Mouse (Mus musculus) neutrophil, adult 5-6 weeks (primary cell): ENCODE data around the gene Patl2. TPM values are rescaled to one million over a fixed set of nuclear protein-coding genes. Genes with fewer than 3 reads are reported as not detected.

Experiments
- ATAC-seq: fragments of 151-379, 151-347 bp; 2 replicates; pipeline ENCODE4 v1.8.0; 2017; ENCODE audit warnings: mild to moderate bottlenecking, moderate TSS enrichment; ENCODE audit not compliant: insufficient number of reproducible peaks, poor library complexity, low FRiP score, severe bottlenecking; ENCODE audit errors: extremely low read depth
- total RNA-seq: library from RNA; stranded (forward); fragments of 200-1000 nt; gene quantifications from 2 replicates; pipeline ENCODE4 v1.2.3, GENCODE M21; 2017

Patl2 gene
- total RNA-seq, 1 experiment from 2014 or later, result not detected

DNA sequence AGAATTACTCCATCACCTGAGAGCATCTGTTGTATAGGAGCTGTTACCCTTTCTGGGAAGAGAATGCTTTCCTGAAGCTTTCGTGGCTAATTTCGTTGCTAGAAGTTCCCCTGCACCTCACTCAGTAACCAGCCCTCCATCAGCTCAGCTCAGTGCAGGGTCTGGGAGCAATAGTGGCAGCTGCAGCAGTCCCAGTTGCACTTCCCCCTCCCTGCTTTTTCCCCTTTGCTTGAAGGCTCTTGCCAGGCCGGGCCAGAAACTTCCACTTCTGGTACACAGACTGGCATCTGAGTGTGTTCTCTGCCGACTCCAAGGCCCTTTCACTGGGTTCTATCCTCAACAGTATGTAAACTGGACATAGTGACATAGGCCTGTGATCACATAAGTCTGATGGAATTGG is 903 bp downstream of the Patl2 start:
- ATAC-seq, result no peak

DNA sequence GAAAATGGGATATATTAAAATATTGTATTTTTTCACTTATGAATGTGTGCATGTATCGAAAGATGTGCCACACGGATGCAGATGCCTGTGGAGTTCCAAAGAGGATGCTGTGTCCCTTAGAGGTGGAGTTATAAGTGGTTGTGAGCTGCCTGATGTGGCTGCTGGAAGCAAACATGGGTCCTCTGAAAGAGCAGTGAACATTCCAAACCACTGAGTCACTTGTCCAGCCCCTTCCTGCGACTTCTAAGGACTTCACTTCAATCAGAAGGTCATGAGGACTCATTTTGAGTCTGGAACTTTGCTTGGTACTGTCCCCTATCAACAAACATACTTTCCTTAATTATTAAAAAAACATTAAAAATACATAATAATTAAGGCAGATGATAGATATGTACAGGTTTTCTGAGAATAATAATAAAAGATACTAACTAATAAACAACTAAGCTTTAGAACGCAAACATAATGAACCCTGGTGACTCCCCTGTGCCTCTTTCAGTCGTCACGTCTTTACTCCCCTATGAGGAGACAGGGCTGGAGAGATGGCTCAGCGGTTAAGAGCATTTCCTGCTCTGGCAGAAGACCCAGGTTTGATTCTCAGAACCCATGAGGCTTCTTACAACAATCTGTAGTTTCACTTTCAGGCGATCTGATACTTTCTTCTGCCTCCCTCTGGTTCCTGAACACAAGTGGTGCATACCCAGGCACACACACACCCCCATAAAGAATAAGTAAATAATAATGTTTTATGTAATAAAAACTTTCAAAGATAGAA is 5.8 kb downstream of the Patl2 start:
- 0 out of 2 replicates have a peak, but pooled peaks have one; percentile 33 for ATAC-seq

DNA sequence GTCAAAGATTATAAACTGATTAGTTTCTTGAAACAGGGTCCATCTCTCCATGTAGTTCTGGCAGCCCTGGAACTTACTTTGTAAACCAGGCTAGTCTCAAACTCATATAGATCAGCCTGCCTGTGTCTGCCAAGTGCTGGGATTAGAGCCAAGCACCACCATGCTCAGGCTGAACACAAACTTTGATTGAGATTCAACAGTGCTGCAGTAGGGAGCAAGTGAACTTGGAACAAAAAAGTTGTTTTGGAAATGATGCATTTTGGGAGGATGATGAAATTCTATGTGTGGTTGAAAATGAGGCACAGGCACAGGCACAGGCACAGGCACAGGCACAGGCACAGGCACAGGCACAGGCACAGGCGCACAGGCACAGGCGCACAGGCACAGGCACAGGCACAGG is 13.8 kb downstream of the Patl2 start:
- no peak for ATAC-seq

DNA sequence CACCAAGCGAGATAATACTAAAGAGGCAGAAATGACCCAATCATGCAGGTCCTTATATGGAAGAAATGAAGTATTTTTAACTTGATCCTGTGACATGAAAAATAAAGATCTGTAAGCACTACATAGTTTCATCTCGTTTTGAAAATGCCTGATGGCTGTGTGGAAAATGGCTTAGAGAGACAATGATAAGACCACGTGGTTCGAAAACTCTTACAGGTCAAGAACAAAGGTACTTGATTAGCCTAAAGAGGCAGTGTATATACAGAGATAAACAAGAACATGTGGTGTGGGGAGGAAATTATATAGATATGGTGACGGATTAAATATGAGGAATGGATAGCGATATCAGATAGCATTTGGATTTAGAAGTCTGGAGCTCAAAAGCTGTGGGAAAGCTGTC is 14.7 kb downstream of the Patl2 start:
- no peak for ATAC-seq

DNA sequence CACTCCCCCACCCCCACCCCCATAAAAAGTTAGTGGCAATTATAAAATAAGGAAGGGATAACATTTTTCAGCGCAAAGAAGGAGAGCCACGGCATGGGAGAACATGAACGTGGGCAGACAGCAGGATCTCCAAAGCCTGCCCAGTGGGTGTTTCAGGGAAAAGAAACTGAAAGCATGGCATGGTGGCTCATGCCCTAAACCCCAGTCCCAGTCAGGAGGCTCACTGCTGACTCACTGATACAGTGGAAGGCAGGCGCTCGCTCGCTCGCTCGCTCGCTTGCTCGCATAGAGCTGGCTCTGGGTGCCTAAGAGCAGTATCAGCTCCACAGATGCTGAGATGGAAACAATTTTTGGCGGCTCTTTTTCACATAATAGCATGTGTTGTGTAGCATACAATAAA is 21.7 kb downstream of the Patl2 start:
- ATAC-seq, result peak; percentile 52

DNA sequence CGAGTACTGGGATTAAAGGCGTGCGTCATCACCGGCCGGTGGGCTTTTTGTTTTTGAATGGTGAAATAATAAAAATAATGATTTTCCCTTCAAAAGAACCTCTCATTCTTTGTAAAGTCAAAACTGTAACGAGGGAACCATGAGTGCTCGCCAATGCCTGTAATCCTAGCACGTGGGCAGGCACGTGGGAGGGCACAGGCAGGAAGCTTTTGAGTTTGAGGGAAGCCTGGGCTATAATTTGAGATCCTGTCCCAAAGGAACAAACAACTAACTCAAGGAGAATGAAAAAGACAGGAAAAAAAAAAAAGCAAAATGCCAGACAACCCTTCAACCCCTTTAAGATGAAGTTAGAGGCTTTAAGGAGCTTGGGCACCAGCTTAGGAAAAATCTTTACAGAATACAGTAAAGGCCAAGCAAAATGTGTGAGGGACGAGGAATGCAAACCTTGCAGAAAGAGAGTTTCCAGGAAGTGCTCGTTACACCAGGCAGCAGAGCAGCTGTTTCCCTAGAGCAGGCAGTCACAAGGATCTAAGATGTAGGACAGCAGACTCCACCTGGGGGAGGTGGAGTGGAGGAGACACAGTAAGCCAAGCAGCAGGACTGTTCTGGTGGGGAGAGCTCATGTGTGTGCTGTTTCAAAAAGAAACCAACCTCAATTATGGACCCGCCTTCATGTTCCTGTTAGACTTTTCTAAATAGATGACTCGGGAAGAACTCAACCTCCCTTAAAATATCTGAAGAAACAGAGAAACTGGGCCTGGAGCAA is 22.4 kb downstream of the Patl2 start:
- no peak for ATAC-seq

DNA sequence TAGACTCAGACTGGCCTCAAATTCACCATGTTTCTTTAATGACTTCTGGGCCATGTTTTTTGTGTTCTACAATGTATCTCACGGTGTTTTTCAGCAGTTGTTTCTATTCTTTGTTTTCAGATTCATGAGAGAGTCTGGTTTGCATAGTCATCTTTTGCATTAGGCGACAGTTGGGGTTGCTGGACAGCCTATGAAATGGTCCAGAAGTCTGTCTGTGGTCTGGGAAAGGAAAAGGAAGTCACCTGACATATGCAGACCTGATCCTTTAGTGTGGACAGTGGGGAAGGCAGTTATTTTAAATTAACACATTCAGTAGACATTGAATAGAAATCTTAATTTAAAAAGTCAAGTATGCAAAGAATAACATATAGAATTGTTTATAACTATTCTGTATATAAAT is 23.5 kb downstream of the Patl2 start:
- no peak for ATAC-seq

DNA sequence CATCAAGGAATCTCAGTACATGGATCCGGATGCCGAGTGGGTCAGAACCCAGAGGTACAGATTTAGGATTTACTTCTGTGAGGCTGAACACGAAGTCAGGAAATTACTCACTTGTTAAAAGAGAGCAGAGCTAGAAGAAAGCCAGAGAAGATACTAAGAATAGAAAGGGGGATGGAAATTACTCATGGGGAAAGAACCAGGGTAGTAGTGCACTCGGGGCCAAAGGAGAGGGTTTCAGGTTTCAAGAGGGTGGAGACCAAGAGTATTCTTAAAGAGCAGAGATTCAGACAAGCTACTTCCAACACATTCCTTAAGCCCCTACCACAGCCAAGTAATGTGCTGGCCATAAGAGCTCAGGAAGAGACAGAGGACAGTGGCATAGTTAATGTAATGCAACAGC is 24.4 kb downstream of the Patl2 start:
- ATAC-seq, result no peak

DNA sequence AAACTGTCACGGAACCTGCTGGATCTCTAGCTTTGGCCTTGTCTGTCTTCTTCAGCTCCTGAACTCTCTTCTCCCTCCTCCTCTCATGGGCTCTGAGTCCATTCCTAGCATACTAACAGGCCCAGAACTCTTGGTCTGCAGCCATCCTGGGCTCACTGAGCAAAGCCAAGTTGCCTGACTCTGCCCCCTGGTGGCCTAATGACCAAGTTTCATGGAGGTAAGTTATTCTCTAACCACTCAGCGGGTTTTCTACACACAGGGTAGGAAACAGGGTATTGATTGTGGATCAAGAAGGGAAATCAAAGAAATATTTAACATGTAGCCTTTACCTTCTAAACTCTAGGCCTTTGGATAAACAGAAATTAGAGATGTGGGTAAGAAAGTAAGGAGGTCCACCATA is 25.3 kb downstream of the Patl2 start, which contains the start of gene Trim69:
TSS of gene Trim69 (plus strand) at position 21 of the 400 bp plus-strand sequence.
- ATAC-seq, result peak; percentile 78

DNA sequence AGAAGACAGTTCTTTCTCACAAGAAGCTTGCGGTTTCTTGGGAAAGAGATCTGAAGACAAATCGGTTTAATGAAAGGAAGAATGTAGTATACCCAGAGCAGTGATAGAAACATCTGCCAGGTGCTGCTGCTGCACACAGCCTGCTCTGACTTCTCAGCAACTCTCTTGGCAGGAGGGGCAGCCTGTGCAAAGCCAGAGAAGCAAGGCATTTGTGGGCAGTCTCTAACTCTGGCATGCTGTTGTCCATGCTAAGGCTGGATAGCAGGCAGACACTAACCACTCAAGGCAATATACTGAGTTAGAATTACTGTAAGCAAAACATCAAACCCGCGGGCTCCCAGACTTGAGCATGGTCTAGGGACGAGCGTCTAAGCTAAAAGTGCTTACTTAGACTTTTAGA is 26.3 kb downstream of the Patl2 start:
- ATAC-seq, result no peak

DNA sequence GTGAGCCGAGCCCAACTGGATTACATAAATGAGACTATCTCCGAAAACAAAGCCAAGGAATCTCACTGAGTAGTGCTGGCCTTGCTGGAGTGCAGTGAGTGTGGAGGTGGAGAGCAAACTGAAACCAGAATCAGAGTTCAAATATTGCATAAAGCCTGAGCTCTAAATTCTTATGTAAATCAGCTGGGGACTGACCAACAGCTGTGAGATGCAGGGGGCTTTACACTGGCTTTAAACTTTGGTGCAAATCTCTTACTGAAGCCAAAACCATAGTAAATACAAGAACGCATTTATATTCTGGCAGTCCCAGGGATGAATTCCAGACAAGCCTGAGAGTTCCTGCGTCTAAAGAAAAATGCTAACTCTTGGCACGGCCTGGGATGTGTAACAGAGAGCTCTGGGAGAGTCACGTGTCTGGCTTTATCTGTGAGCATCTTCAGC is 27.6 kb downstream of the Patl2 start:
- ATAC-seq, result no peak

DNA sequence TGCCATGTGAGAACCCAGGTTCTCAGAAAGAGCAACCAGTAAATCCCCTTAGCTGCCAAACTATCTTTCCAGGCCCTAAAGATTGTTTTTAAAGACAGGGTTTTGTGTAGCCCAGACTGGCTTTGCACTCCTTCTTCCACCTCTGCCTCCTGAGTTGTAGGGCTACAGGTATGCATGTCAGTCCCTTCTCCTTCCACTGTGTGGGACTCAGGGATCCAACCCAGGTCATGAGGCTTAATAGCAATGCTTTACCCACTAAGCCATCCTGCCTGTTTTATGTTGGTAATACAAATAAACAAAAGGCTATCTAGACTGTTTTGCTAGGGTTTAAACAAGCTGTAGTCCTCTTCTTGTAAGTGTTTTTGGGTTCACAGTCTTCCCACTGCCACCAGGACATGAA is 28.4 kb downstream of the Patl2 start:
- ATAC-seq, result no peak

DNA sequence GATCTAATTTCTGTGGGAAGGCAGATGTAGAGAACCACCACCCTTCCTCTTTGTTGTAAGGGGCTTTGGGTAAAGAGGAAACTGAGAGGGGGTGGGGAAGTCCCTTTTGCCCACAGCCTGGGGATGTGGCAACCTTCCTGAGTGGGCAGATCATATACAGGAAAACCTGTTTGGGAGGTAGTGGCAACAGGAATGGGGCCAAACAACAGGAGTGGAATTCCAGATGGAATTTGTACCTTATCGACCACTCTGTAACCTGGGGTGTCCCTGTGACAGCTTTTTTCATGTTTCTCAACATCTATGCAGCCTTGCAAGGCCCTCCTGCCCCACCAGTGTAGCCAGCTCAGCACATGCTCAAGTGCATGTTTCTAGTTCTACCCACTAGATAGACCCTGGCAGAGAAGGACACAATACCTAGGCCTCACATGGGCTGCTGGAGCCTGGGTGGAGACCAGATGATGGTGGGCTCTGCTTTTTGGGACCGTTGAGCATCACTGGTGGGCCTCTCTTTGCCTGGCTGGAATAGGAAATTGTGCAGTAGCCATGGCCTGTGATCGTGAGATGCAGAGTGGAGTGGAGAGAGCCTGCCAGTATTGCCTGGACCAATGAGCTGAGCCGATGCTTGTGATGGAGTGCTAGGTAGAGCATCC is 29.8 kb downstream of the Patl2 start:
- peak; percentile 40 for ATAC-seq

DNA sequence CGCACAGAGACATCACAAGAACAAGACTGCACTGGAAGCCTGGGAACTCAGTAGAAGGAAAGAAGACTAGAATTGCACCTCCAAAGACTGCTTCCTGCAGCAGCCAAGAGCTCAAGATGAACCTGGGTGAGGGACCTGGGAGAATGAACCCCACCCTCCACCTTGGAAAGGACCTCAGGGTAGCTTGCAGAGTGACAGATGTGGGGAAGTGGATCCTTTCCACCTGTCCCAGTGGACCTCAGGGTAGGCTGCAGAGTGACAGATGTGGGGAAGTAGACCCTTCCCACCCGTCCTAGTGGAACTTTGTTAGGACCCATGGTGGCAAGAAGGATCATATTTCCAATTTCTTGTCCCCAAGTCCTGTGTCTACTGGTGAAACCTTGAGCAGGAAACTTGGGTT is 30.7 kb downstream of the Patl2 start:
- no peak for ATAC-seq

DNA sequence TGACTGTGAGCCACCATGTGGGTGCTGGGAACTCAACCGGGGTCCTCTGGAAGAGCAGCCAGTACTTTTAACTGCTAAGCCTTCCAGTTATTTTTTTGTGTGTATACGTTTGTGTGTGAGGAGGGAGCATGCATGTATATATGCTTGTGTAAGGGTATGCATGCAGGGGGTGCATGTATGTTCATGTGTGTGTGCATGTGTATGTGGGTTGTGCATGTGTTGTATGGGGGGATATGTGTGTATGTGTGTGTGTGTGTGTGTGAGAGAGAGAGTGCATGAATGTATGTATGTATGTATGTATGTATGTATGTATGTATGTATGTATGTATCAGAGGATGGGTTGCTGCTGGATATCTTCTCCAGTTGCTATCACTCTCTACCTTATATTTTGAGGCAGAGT is 31.5 kb downstream of the Patl2 start:
- no peak for ATAC-seq

DNA sequence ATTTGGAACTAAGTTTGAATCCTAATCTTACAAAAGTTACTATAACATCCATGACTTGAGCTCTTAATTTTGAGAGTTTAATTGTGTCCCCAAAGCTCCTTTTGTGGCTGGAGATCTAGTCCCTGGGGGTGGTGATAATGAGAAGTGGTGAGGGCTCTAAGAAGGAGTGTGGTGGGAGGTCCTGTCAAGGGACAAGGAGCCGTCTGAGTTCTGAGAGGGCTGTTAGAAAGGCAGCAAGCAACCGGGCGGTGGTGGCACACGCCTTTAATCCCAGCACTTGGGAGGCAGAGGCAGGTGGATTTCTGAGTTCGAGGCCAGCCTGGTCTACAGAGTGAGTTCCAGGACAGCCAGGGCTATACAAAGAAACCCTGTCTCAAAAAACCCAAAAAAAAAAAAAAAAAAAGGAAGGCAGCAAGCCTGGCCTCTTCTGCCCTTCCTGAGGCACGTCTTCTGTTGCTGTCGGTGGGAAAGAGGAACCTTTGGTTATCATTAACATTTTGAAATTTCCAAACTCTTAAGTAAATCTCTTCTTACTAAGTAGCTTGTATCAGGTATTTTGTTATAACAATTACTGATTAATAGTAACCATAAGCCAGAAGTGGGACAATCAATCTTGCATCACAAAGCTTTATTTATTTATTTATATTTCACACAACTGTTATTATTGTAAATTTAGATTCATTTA is 32.2 kb downstream of the Patl2 start:
- ATAC-seq, result no peak

DNA sequence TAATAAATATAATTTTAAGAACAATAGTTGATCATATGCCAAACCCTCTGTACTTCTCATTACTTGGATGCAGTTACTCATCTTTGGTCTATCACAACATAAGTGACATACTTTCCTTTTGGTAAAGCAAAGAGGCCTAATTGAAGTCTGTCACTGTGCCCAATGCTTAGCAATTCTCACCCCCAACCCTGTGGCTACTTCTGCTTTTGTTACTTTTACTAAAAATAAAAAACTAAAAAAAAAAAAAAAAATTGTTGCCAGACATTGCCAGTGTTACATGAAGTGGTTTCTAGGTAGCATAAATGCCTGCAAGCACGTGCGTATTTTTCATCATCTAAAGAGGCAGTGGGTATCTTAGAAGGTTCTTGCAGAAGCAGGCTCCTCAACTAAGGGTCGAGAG is 33.1 kb downstream of the Patl2 start:
- ATAC-seq, result no peak

DNA sequence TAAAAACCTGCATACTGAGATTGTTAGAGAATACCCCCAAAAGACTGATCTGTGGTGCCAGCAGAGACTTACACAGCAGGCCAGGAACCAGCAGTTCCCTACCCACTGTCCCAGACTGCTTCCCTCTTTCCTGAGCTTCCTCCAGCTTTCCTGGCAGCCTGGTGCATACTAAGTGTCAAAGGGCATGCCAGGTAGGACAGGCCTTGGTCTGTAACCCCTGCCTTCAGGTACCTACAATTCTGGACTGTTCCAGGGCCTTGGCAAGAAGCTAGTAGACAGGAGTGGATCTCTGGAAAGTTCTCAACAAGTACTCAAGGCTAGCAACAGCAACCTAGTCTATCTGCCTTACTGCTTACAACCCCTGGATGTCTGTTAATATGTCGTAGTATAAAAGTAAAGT is 34.8 kb downstream of the Patl2 start:
- no peak for ATAC-seq

DNA sequence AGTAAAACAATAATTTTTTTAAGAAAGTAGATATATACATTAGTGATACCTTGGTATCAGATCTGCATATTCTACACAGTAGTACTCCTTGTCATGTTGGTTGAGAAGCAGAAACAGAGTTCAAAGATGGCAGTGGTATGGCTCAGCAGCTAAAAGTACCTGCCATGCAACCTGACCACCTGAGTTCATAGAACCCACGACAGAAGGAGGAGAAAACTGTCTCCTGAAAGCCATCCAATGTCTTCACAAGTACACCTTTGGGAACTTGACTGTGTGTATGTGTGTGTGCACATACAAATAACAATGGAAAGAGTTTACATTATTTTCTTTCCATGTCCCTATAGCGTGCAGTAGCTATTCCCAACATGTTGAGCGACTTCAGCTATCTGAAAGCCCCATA is 36.3 kb downstream of the Patl2 start:
- ATAC-seq, result no peak
